Comparison of ENCODE assay signal across 8 mouse cellular contexts in genomic region chr15:97773961-97774370, GRCm38 (mm10). TPM values are rescaled to one million over a fixed set of nuclear protein-coding genes. Genes with fewer than 3 reads are reported as not detected.
DNase-seq lines count a peak whose midpoint lies in the region; ATAC-seq lines count a peak whose summit lies in the region.

No protein-coding gene starts in this region.

- ATAC-seq in heart, embryonic 12.5 days (ENCODE audit: insufficient number of reproducible peaks, low FRiP score): peak; percentile 27; the same call in 1 of the 2 replicates
- peak; percentile 50 for ATAC-seq in lung, embryonic 15.5 days (ENCODE audit: borderline replicate concordance, extremely low read depth, low FRiP score, low TSS enrichment)

- H3K9me3 ChIP-seq in heart, embryonic 12.5 days (replicated peaks): no peaks in the 10 kb centered on the region
- no peaks in the 10 kb centered on the region for H3K9me3 ChIP-seq in lung, embryonic 15.5 days

- no peaks in the 10 kb centered on the region for H3K36me3 ChIP-seq in heart, embryonic 12.5 days
- H3K36me3 ChIP-seq in lung, embryonic 15.5 days: no peaks in the 10 kb centered on the region

- peaks cover 51% of the 10 kb centered on the region for H3K4me1 ChIP-seq in heart, embryonic 12.5 days (replicated peaks)
- peaks cover 46% of the 10 kb centered on the region for H3K4me1 ChIP-seq in lung, embryonic 15.5 days

- intact Hi-C loops in left cerebral cortex, postnatal 4 days (cut with DNase I): no loop called here

- H3K9ac ChIP-seq in heart, embryonic 12.5 days: no peak overlapping the region
- H3K9ac ChIP-seq in lung, embryonic 15.5 days: no peak overlapping the region

- H3K4me2 ChIP-seq in heart, embryonic 12.5 days: peak overlapping the region; percentile 30
- H3K4me2 ChIP-seq in lung, embryonic 15.5 days: peak overlapping the region; percentile 33

- peaks cover 7% of the 10 kb centered on the region; the same call in 1 of the 2 replicates for H3K27me3 ChIP-seq in heart, embryonic 12.5 days (replicated peaks)
- H3K27me3 ChIP-seq in lung, embryonic 15.5 days: no peaks in the 10 kb centered on the region

- 41% methylated on average over 5 of the region's 5 CpGs for WGBS in heart, embryonic 12.5 days
- WGBS in lung, embryonic 15.5 days: 59% methylated on average over 5 of the region's 5 CpGs

- no peak overlapping the region for H3K4me3 ChIP-seq in heart, embryonic 12.5 days
- H3K4me3 ChIP-seq in lung, embryonic 15.5 days: no peak overlapping the region

- peak; percentile 53 to 68 for DNase-seq in adrenal gland, adult (ENCODE audit: inconsistent age in 2 of 2, low spot score in 1 of 2)
- no peak for DNase-seq in adrenal gland, postnatal 4 days (ENCODE audit: low spot score in 2 of 2)
- DNase-seq in kidney, postnatal 10 days: peak; percentile 77
- DNase-seq in left cerebral cortex, postnatal 4 days: no peak
- DNase-seq in thymus, postnatal 0 days (ENCODE audit: low spot score): no peak
- DNase-seq in frontal cortex, adult 2 months (ENCODE audit: extremely low spot score in 1 of 2, low spot score in 1 of 2): no peak

- peak overlapping the region; percentile 90 for H3K27ac ChIP-seq in heart, embryonic 12.5 days (ENCODE audit: poor library complexity, severe bottlenecking)
- peak overlapping the region; percentile 92 for H3K27ac ChIP-seq in lung, embryonic 15.5 days

RNA-seq across cellular contexts. Expression of gene Slc48a1, which starts 4.4 kb away (rescaled TPM):
- 10 to 100 TPM; 83.0 to 91.7 TPM for total RNA-seq in adrenal gland, postnatal 4 days (2021)
- 52.9 and 55.0 TPM in 2 replicates for polyA plus RNA-seq in heart, embryonic 12.5 days (2016; fragmentation: Nextera tagmentation; extraction: Ambion mirVana)
- polyA plus RNA-seq in lung, embryonic 15.5 days (2015; fragmentation: Nextera tagmentation; extraction: Ambion mirVana): 38.7 and 42.2 TPM in 2 replicates
- 10 to 100 TPM; 81.8 to 84.6 TPM for total RNA-seq in left cerebral cortex, postnatal 4 days (2021)
- polyA plus RNA-seq in thymus, postnatal 0 days (2015; fragmentation: Nextera tagmentation; extraction: Ambion mirVana): 44.5 and 48.3 TPM in 2 replicates
- 107 and 117 TPM in 2 replicates for polyA plus RNA-seq in frontal cortex, adult 2 months (2012; rRNA removed)

RNA-seq across cellular contexts. Expression of gene Rapgef3, which starts 6.2 kb away (rescaled TPM):
- total RNA-seq in adrenal gland, postnatal 4 days (2021): 10 to 100 TPM; 19.2 to 27.9 TPM
- polyA plus RNA-seq in heart, embryonic 12.5 days (2016; fragmentation: Nextera tagmentation; extraction: Ambion mirVana): 22.0 and 22.9 TPM in 2 replicates
- polyA plus RNA-seq in lung, embryonic 15.5 days (2015; fragmentation: Nextera tagmentation; extraction: Ambion mirVana): 21.1 and 23.4 TPM in 2 replicates
- 10 to 100 TPM; 21.2 to 24.2 TPM for total RNA-seq in left cerebral cortex, postnatal 4 days (2021)
- 61.7 and 72.6 TPM in 2 replicates for polyA plus RNA-seq in thymus, postnatal 0 days (2015; fragmentation: Nextera tagmentation; extraction: Ambion mirVana)
- polyA plus RNA-seq in frontal cortex, adult 2 months (2012; rRNA removed): 69.2 and 78.4 TPM in 2 replicates

RNA-seq across cellular contexts. Expression of gene Endou, which starts 42.8 kb away (rescaled TPM):
- 1 to 10 TPM in 1 of 2 experiments, under 1 TPM in 1; 0.95 to 1.1 TPM for total RNA-seq in adrenal gland, postnatal 4 days (2021)
- 0.14 and 0.15 TPM in 2 replicates for polyA plus RNA-seq in heart, embryonic 12.5 days (2016; fragmentation: Nextera tagmentation; extraction: Ambion mirVana)
- polyA plus RNA-seq in lung, embryonic 15.5 days (2015; fragmentation: Nextera tagmentation; extraction: Ambion mirVana): 0.48 and 1.1 TPM in 2 replicates
- under 1 TPM; 0.16 to 0.18 TPM for total RNA-seq in left cerebral cortex, postnatal 4 days (2021)
- 159 and 186 TPM in 2 replicates for polyA plus RNA-seq in thymus, postnatal 0 days (2015; fragmentation: Nextera tagmentation; extraction: Ambion mirVana)
- polyA plus RNA-seq in frontal cortex, adult 2 months (2012; rRNA removed): 1.0 and 1.5 TPM in 2 replicates

Comparison
In these comparisons a context has a peak if more than half of its experiments do, and no peak if none do; other contexts are left out.
1. DNase-seq: peak in adrenal gland, adult (2 of 2) and kidney, postnatal 10 days (single experiment); none in adrenal gland, postnatal 4 days (0 of 2), left cerebral cortex, postnatal 4 days (single experiment), thymus, postnatal 0 days (single experiment) and frontal cortex, adult 2 months (0 of 2).
2. RNA of gene Endou, which starts 42.8 kb away (polyA plus RNA-seq): 159 to 186 TPM in thymus, postnatal 0 days; 0.48 to 1.1 TPM in lung, embryonic 15.5 days, 1.0 to 1.5 TPM in frontal cortex, adult 2 months and 0.14 to 0.15 TPM in heart, embryonic 12.5 days; every median in the first group is over 10 times any median in the second.